In genomic region chr11:56012396-56012795, GRCm38 (mm10) we compare ENCODE assay signal across 27 mouse cellular contexts. TPM values are rescaled to one million over a fixed set of nuclear protein-coding genes. Genes with fewer than 3 reads are reported as not detected.
DNase-seq lines count a peak whose midpoint lies in the region; ATAC-seq and TF ChIP-seq lines count a peak whose summit lies in the region.
"Had no signal": no experiment of that assay in that cellular context is flagged by ENCODE, and none has a peak within 500 bp of the region (broad histone marks: within the 10 kb centered on the region; RNA-seq: fewer than 3 reads in every experiment).

No protein-coding gene starts in this region.

- H3K4me1 ChIP-seq in lung, embryonic 15.5 days: 0 out of 2 replicates have a peak, but pooled peaks cover 3% of the 10 kb centered on the region
- H3K4me1 ChIP-seq in lung, postnatal 0 days (ENCODE audit: insufficient read depth, low read depth, low read length): no peaks in the 10 kb centered on the region
- H3K4me1 ChIP-seq: embryonic facial prominence, embryonic 13.5 days; embryonic facial prominence, embryonic 15.5 days had no signal

- WGBS in lung, embryonic 15.5 days: 38% methylated on average over 2 of the region's 2 CpGs
- WGBS in lung, postnatal 0 days: 44% methylated on average over 2 of the region's 2 CpGs

- DNase-seq in heart, adult 11 months: peak; percentile 28
- DNase-seq in heart, postnatal 25 days (ENCODE audit: low spot score): no peak
- DNase-seq in lung, postnatal 10 days: no peak
- peak; percentile 7 for DNase-seq in lung, postnatal 0 days (ENCODE audit: low spot score)
- DNase-seq in lung, postnatal 36 days: no peak
- DNase-seq: adrenal gland, adult 2 months; adrenal gland, postnatal 10 days; adrenal gland, postnatal 25 days; cerebellum, adult 11-12 months; cerebellum, adult 2 months; cerebellum, adult 9-10 months; cerebellum, postnatal 14 days; cerebellum, postnatal 36 days; embryo, embryonic 11 days had no signal

- TF ChIP-seq EP300 in lung, postnatal 0 days (IDR thresholded peaks at IDR 0.05): no peak

- peak; percentile 84; the same call in 1 of the 2 replicates for ATAC-seq in lung, embryonic 15.5 days (ENCODE audit: borderline replicate concordance, extremely low read depth, low FRiP score, low TSS enrichment)
- ATAC-seq in lung, postnatal 0 days: no peak
- ATAC-seq: forebrain, embryonic 14.5 days; forebrain, embryonic 16.5 days had no signal

- peak overlapping the region; percentile 15; the same call in 1 of the 2 replicates for H3K27ac ChIP-seq in lung, embryonic 15.5 days
- no peak overlapping the region for H3K27ac ChIP-seq in lung, postnatal 0 days (ENCODE audit: low read length)
- H3K27ac ChIP-seq: embryonic facial prominence, embryonic 13.5 days; embryonic facial prominence, embryonic 15.5 days; forebrain, embryonic 10.5 days; forebrain, embryonic 12.5 days had no signal

- no peak for TF ChIP-seq CTCF in lung, postnatal 0 days (IDR thresholded peaks at IDR 0.05)

- no peaks in the 10 kb centered on the region for H3K9me3 ChIP-seq in lung, embryonic 15.5 days
- no peaks in the 10 kb centered on the region for H3K9me3 ChIP-seq in lung, postnatal 0 days (ENCODE audit: low read length)
- H3K9me3 ChIP-seq: embryonic facial prominence, embryonic 13.5 days; embryonic facial prominence, embryonic 15.5 days; forebrain, embryonic 10.5 days; forebrain, embryonic 12.5 days had no signal

- no peak overlapping the region for H3K4me3 ChIP-seq in lung, embryonic 15.5 days
- no peak overlapping the region for H3K4me3 ChIP-seq in lung, postnatal 0 days (ENCODE audit: low read depth, low read length)
- H3K4me3 ChIP-seq: embryonic facial prominence, embryonic 13.5 days; embryonic facial prominence, embryonic 15.5 days; erythroblast, embryonic 14.5 days; forebrain, embryonic 10.5 days; forebrain, embryonic 12.5 days had no signal

- no peak overlapping the region for H3K9ac ChIP-seq in lung, embryonic 15.5 days
- no peak overlapping the region for H3K9ac ChIP-seq in lung, postnatal 0 days (replicated peaks; ENCODE audit: low read depth)
- H3K9ac ChIP-seq: embryonic facial prominence, embryonic 13.5 days; embryonic facial prominence, embryonic 15.5 days; forebrain, embryonic 12.5 days had no signal

- H3K4me2 ChIP-seq in lung, embryonic 15.5 days: no peak overlapping the region
- no peak overlapping the region for H3K4me2 ChIP-seq in lung, postnatal 0 days (replicated peaks; ENCODE audit: low read depth, low read length)
- H3K4me2 ChIP-seq: embryonic facial prominence, embryonic 13.5 days; embryonic facial prominence, embryonic 15.5 days; forebrain, embryonic 12.5 days had no signal

- no peaks in the 10 kb centered on the region for H3K36me3 ChIP-seq in lung, embryonic 15.5 days
- no peaks in the 10 kb centered on the region for H3K36me3 ChIP-seq in lung, postnatal 0 days (ENCODE audit: insufficient read depth, low read length)
- H3K36me3 ChIP-seq: embryonic facial prominence, embryonic 13.5 days; embryonic facial prominence, embryonic 15.5 days; forebrain, embryonic 10.5 days; forebrain, embryonic 12.5 days had no signal

- no peaks in the 10 kb centered on the region for H3K27me3 ChIP-seq in lung, embryonic 15.5 days
- H3K27me3 ChIP-seq in lung, postnatal 0 days (replicated peaks; ENCODE audit: insufficient read depth, low read length): no peaks in the 10 kb centered on the region
- H3K27me3 ChIP-seq: embryonic facial prominence, embryonic 13.5 days; embryonic facial prominence, embryonic 15.5 days; forebrain, embryonic 12.5 days had no signal

- intact Hi-C loops in heart, postnatal 25 days (cut with DNase I): loop anchor here (5.0 kb wide), 1 partner anchor 95 kb away; no protein-coding TSS in a partner anchor

RNA-seq across cellular contexts. Expression of gene Nmur2, which starts 28.4 kb away (rescaled TPM):
- total RNA-seq in heart, postnatal 25 days (2021): not detected
- polyA plus RNA-seq in lung, embryonic 15.5 days (2015; fragmentation: Nextera tagmentation; extraction: Ambion mirVana): 0.04 TPM in 1 of 2 replicates, not detected in the other
- not detected in 2 replicates for polyA plus RNA-seq in lung, postnatal 0 days (2015; fragmentation: Nextera tagmentation; extraction: Ambion mirVana)
- total RNA-seq: adrenal gland, adult 2 months; adrenal gland, postnatal 10 days; adrenal gland, postnatal 25 days; adrenal gland, postnatal 4 days; common myeloid progenitor, adult 5-6 weeks; ES-E14; MEL had no signal
- polyA plus RNA-seq: adrenal gland, adult 2 months; C2C12; erythroblast, embryonic 14.5 days; forebrain, embryonic 10.5 days; forebrain, embryonic 12.5 days had no signal

Comparison
In these comparisons a context has a peak if more than half of its experiments do, and no peak if none do; other contexts are left out.
1. DNase-seq: peak in heart, adult 11 months (single experiment) and lung, postnatal 0 days (single experiment); none in heart, postnatal 25 days (single experiment), lung, postnatal 10 days (single experiment) and lung, postnatal 36 days (single experiment).